Mouse (Mus musculus) hindbrain, embryonic 12.5 days (tissue): Measurements from ENCODE around the gene Tmem234. TPM values are rescaled to one million over a fixed set of nuclear protein-coding genes. Genes with fewer than 3 reads are reported as not detected.

Source experiments
- ATAC-seq: fragments of 200-750 bp; cut with Nextera tagmentation; 2 replicates; pipeline ENCODE4 v1.8.0; 2017; ENCODE audit warnings: moderate TSS enrichment; ENCODE audit not compliant: low FRiP score
- H3K27ac ChIP-seq: fragments of 300-500 bp; sonication (generic); 2 replicates; pipeline ENCODE4 v1.5.1; 2016; ENCODE audit warnings: mild to moderate bottlenecking
- H3K27me3 ChIP-seq: fragments of 300-500 bp; sonication (generic); 2 replicates; pipeline ENCODE4 v1.6.1; 2016; ENCODE audit warnings: mild to moderate bottlenecking
- H3K36me3 ChIP-seq: fragments of 300-500 bp; sonication (generic); 2 replicates; pipeline ENCODE4 v1.6.1; 2016; ENCODE audit warnings: mild to moderate bottlenecking
- H3K4me1 ChIP-seq: fragments of 300-500 bp; sonication (generic); 2 replicates; pipeline ENCODE4 v1.6.1; 2016
- H3K4me2 ChIP-seq: fragments of 300-500 bp; sonication (generic); replicated peaks from 2 replicates; pipeline ENCODE4 v1.6.1; 2016; ENCODE audit warnings: mild to moderate bottlenecking
- H3K4me3 ChIP-seq: fragments of 300-500 bp; sonication (generic); 2 replicates; pipeline ENCODE4 v1.5.1; 2016; ENCODE audit warnings: mild to moderate bottlenecking
- H3K9ac ChIP-seq: fragments of 300-500 bp; sonication (generic); 2 replicates; pipeline ENCODE4 v1.6.1; 2016; ENCODE audit warnings: mild to moderate bottlenecking, moderate library complexity
- H3K9me3 ChIP-seq: fragments of 300-500 bp; sonication (generic); replicated peaks from 2 replicates; pipeline ENCODE4 v1.6.1; 2016; ENCODE audit warnings: mild to moderate bottlenecking
- WGBS: fragments of 180-500 bp; shearing (Covaris S2); methylation state at CpG from one replicate; pipeline ENCODE4 v1.1.7; 2016; 5-methylcytosine and 5-hydroxymethylcytosine counted together
- polyA plus RNA-seq: library from polyadenylated mRNA; unstranded; fragments of >200 nt; fragmentation: Nextera tagmentation; extraction: Ambion mirVana; gene quantifications from 2 replicates; pipeline ENCODE4 v1.2.1, GENCODE M21; 2016

Tmem234 gene
- polyA plus RNA-seq, 1 experiment from 2014 or later, result 174 TPM

- peaks cover 7% of the 10 kb centered on the region; the same call in 1 of the 2 replicates for H3K4me1 ChIP-seq
- H3K27me3 ChIP-seq, result no peaks in the 10 kb centered on the region
- no peaks in the 10 kb centered on the region for H3K9me3 ChIP-seq
- no peak overlapping the region for H3K27ac ChIP-seq
- WGBS, result 83% methylated on average over 1 of the region's 1 CpGs
- H3K9ac ChIP-seq, result no peak overlapping the region
- H3K4me3 ChIP-seq, result no peak overlapping the region; the same call in 1 of the 2 replicates
- H3K36me3 ChIP-seq, result no peaks in the 10 kb centered on the region
- H3K4me2 ChIP-seq, result peak overlapping the region; percentile 59; the same call in 1 of the 2 replicates
- ATAC-seq, result no peak
Observed at GRCm38 (mm10) chr4:129584370-129584769, 16.1 kb upstream of the Tmem234 start.

- H3K4me3 ChIP-seq, result peak overlapping the region; percentile 37
- no peaks in the 10 kb centered on the region for H3K27me3 ChIP-seq
- no peaks in the 10 kb centered on the region for H3K9me3 ChIP-seq
- no peak overlapping the region for H3K27ac ChIP-seq
- no peaks in the 10 kb centered on the region for H3K36me3 ChIP-seq
- peaks cover 7% of the 10 kb centered on the region; the same call in 1 of the 2 replicates for H3K4me1 ChIP-seq
- H3K9ac ChIP-seq, result peak overlapping the region; percentile 41
- H3K4me2 ChIP-seq, result peak overlapping the region; percentile 59
- WGBS, result 3% methylated on average over 36 of the region's 36 CpGs
- ATAC-seq, result 0 out of 2 replicates have a peak, but pooled peaks have one; percentile 22
Observed at GRCm38 (mm10) chr4:129584884-129585608, 15.4 kb upstream of the Tmem234 start.

GRCm38 (mm10) chr4:129585773-129586172 lies 14.7 kb upstream of the Tmem234 start:
- peak overlapping the region; percentile 59; the same call in 1 of the 2 replicates for H3K4me2 ChIP-seq

GRCm38 (mm10) chr4:129586943-129587342 lies 13.5 kb upstream of the Tmem234 start:
- WGBS, result 42% methylated on average over 1 of the region's 1 CpGs
- no peak for ATAC-seq
- H3K27ac ChIP-seq, result no peak overlapping the region

More at GRCm38 (mm10) chr4:129585773-129586172, 14.7 kb upstream of the Tmem234 start:
- ATAC-seq, result no peak
- 74% methylated on average over 9 of the region's 9 CpGs for WGBS
- Histone ChIP-seq H3K4me3 (no peak overlapping the region), H3K27ac (no peak overlapping the region), H3K27me3 (no peaks in the 10 kb centered on the region), H3K9ac (no peak overlapping the region), H3K4me1 (peaks cover 7% of the 10 kb centered on the region; the same call in 1 of the 2 replicates), H3K36me3 (peaks cover 6% of the 10 kb centered on the region), H3K9me3 (no peaks in the 10 kb centered on the region)

GRCm38 (mm10) chr4:129588865-129589264 lies 11.6 kb upstream of the Tmem234 start:
- Histone ChIP-seq H3K9ac (no peak overlapping the region), H3K9me3 (no peaks in the 10 kb centered on the region), H3K36me3 (peaks cover 37% of the 10 kb centered on the region), H3K4me1 (peaks cover 7% of the 10 kb centered on the region; the same call in 1 of the 2 replicates), H3K27ac (no peak overlapping the region), H3K4me3 (no peak overlapping the region), H3K27me3 (no peaks in the 10 kb centered on the region), H3K4me2 (no peak overlapping the region)
- ATAC-seq, result no peak
- WGBS, result 79% methylated on average over 4 of the region's 4 CpGs

More at GRCm38 (mm10) chr4:129586943-129587342, 13.5 kb upstream of the Tmem234 start:
- H3K4me3 ChIP-seq, result no peak overlapping the region
- no peak overlapping the region for H3K4me2 ChIP-seq
- H3K4me1 ChIP-seq, result peaks cover 7% of the 10 kb centered on the region; the same call in 1 of the 2 replicates
- H3K9me3 ChIP-seq, result no peaks in the 10 kb centered on the region
- no peak overlapping the region for H3K9ac ChIP-seq
- no peaks in the 10 kb centered on the region for H3K27me3 ChIP-seq
- H3K36me3 ChIP-seq, result peaks cover 17% of the 10 kb centered on the region

GRCm38 (mm10) chr4:129608426-129609025 lies 8.1 kb downstream of the Tmem234 start:
- WGBS, result 35% methylated on average over 7 of the region's 7 CpGs
- Histone ChIP-seq H3K27me3 (no peaks in the 10 kb centered on the region), H3K9ac (peak overlapping the region; percentile 8; the same call in 1 of the 2 replicates), H3K27ac (peak overlapping the region; percentile 37; the same call in 1 of the 2 replicates), H3K36me3 (peaks cover 51% of the 10 kb centered on the region), H3K4me2 (no peak overlapping the region), H3K9me3 (no peaks in the 10 kb centered on the region), H3K4me3 (no peak overlapping the region), H3K4me1 (no peaks in the 10 kb centered on the region; the same call in none of the 2 replicates)
- peak; percentile 84 for ATAC-seq

- no peaks in the 10 kb centered on the region for H3K9me3 ChIP-seq
- H3K36me3 ChIP-seq, result peaks cover 44% of the 10 kb centered on the region
- ATAC-seq, result no peak; the same call in 1 of the 2 replicates
- H3K4me1 ChIP-seq, result no peaks in the 10 kb centered on the region; the same call in none of the 2 replicates
- no peaks in the 10 kb centered on the region for H3K27me3 ChIP-seq
- no peak overlapping the region for H3K9ac ChIP-seq
- 86% methylated on average over 12 of the region's 12 CpGs for WGBS
- H3K27ac ChIP-seq, result 0 out of 2 replicates have a peak overlapping the region, but pooled peaks have one; percentile 5
- H3K4me3 ChIP-seq, result no peak overlapping the region
- H3K4me2 ChIP-seq, result no peak overlapping the region
Observed at GRCm38 (mm10) chr4:129609139-129609631, 8.7 kb downstream of the Tmem234 start.

- H3K27me3 ChIP-seq, result no peaks in the 10 kb centered on the region
- H3K4me2 ChIP-seq, result no peak overlapping the region
- no peak overlapping the region for H3K27ac ChIP-seq
- no peaks in the 10 kb centered on the region; the same call in none of the 2 replicates for H3K4me1 ChIP-seq
- no peak overlapping the region for H3K4me3 ChIP-seq
- H3K9ac ChIP-seq, result no peak overlapping the region
- peaks cover 36% of the 10 kb centered on the region for H3K36me3 ChIP-seq
- WGBS, result 60% methylated on average over 4 of the region's 4 CpGs
- no peaks in the 10 kb centered on the region for H3K9me3 ChIP-seq
- ATAC-seq, result peak; percentile 18; the same call in 1 of the 2 replicates
Observed at GRCm38 (mm10) chr4:129610026-129610425, 9.6 kb downstream of the Tmem234 start.

GRCm38 (mm10) chr4:129610472-129610871 lies 10.0 kb downstream of the Tmem234 start:
- no peak overlapping the region for H3K9ac ChIP-seq
- peaks cover 33% of the 10 kb centered on the region for H3K36me3 ChIP-seq
- no peak overlapping the region for H3K4me2 ChIP-seq
- no peaks in the 10 kb centered on the region; the same call in none of the 2 replicates for H3K4me1 ChIP-seq
- no peaks in the 10 kb centered on the region for H3K9me3 ChIP-seq
- H3K4me3 ChIP-seq, result no peak overlapping the region
- ATAC-seq, result no peak
- no peaks in the 10 kb centered on the region for H3K27me3 ChIP-seq
- WGBS, result 72% methylated on average over 4 of the region's 4 CpGs
- H3K27ac ChIP-seq, result no peak overlapping the region

GRCm38 (mm10) chr4:129614093-129614492 lies 13.6 kb downstream of the Tmem234 start, which contains the start of gene Dcdc2b:
Gene Dcdc2b (minus strand): TSS chr4:129614257.
- no peaks in the 10 kb centered on the region for H3K9me3 ChIP-seq
- no peak for ATAC-seq
- no peak within 1 kb of the TSS for H3K9ac ChIP-seq
- no peak within 1 kb of the TSS for H3K4me2 ChIP-seq
- 82% methylated on average over 6 of the region's 6 CpGs for WGBS
- peaks cover 9% of the 10 kb centered on the region for H3K4me1 ChIP-seq
- H3K27me3 ChIP-seq, result no peaks in the 10 kb centered on the region
- H3K36me3 ChIP-seq, result peaks cover 27% of the 10 kb centered on the region
- H3K4me3 ChIP-seq, result no peak within 1 kb of the TSS
- no peak within 1 kb of the TSS for H3K27ac ChIP-seq

GRCm38 (mm10) chr4:129615801-129616290 lies 15.4 kb downstream of the Tmem234 start:
- Histone ChIP-seq H3K4me3 (no peak overlapping the region), H3K4me1 (peaks cover 11% of the 10 kb centered on the region), H3K9me3 (no peaks in the 10 kb centered on the region), H3K4me2 (no peak overlapping the region), H3K9ac (no peak overlapping the region), H3K36me3 (peaks cover 17% of the 10 kb centered on the region), H3K27me3 (no peaks in the 10 kb centered on the region), H3K27ac (no peak overlapping the region)
- WGBS, result 89% methylated on average over 9 of the region's 9 CpGs
- no peak for ATAC-seq

- no peaks in the 10 kb centered on the region for H3K9me3 ChIP-seq
- H3K27ac ChIP-seq, result no peak overlapping the region
- peaks cover 17% of the 10 kb centered on the region for H3K36me3 ChIP-seq
- no peak for ATAC-seq
- peaks cover 11% of the 10 kb centered on the region for H3K4me1 ChIP-seq
- no peaks in the 10 kb centered on the region for H3K27me3 ChIP-seq
- WGBS, result 91% methylated on average over 3 of the region's 3 CpGs
- no peak overlapping the region for H3K9ac ChIP-seq
- H3K4me3 ChIP-seq, result no peak overlapping the region
- H3K4me2 ChIP-seq, result no peak overlapping the region
Observed at GRCm38 (mm10) chr4:129616631-129617030, 16.2 kb downstream of the Tmem234 start.
